Mouse (Mus musculus) testis, adult 2 months (tissue): ENCODE data around the gene Gm20388. TPM values are rescaled to one million over a fixed set of nuclear protein-coding genes. Genes with fewer than 3 reads are reported as not detected.

ENCODE experiments used
- H3K27ac ChIP-seq: fragments of 200-500 bp; 2 replicates; pipeline ENCODE4 v1.5.1; 2012; ENCODE audit warnings: low read depth, low read length; ENCODE audit not compliant: control insufficient read depth, insufficient read depth
- H3K27me3 ChIP-seq: fragments of 200-500 bp; 2 replicates; pipeline ENCODE4 v1.6.1; 2012; ENCODE audit warnings: mild to moderate bottlenecking, low read length, moderate library complexity; ENCODE audit not compliant: control insufficient read depth, insufficient read depth
- H3K36me3 ChIP-seq: fragments of 200-500 bp; 2 replicates; pipeline ENCODE4 v1.6.1; 2012; ENCODE audit warnings: mild to moderate bottlenecking, low read length; ENCODE audit not compliant: control insufficient read depth, insufficient read depth
- H3K4me1 ChIP-seq: fragments of 200-500 bp; 2 replicates; pipeline ENCODE4 v1.6.1; 2012; ENCODE audit warnings: low read length; ENCODE audit not compliant: control insufficient read depth, insufficient read depth
- H3K4me3 ChIP-seq: fragments of 200-500 bp; 2 replicates; pipeline ENCODE4 v1.5.1; 2012; ENCODE audit warnings: low read depth, mild to moderate bottlenecking, low read length, moderate library complexity, mixed read lengths; ENCODE audit not compliant: control insufficient read depth
- CTCF ChIP-seq: fragments of 200-500 bp; IDR thresholded peaks from 2 replicates; pipeline ENCODE4 v1.5.1; 2012; ENCODE audit warnings: low read depth, mild to moderate bottlenecking, inconsistent platforms, low read length, moderate library complexity; ENCODE audit not compliant: control insufficient read depth, insufficient read depth, insufficient replicate concordance
- POLR2A ChIP-seq: fragments of 200-500 bp; IDR thresholded peaks from 2 replicates; pipeline ENCODE4 v1.6.1; 2012; ENCODE audit warnings: low read depth, mild to moderate bottlenecking, inconsistent platforms, low read length, moderate library complexity; ENCODE audit not compliant: control insufficient read depth
- polyA plus RNA-seq: library from polyadenylated mRNA; depleted of rRNA; stranded (reverse); fragments of >200 nt; gene quantifications from 2 replicates; pipeline ENCODE4 v1.2.3, GENCODE M21; 2012

The Gm20388 gene
- polyA plus RNA-seq, 1 experiment: 5.6 TPM

- Histone ChIP-seq H3K4me1 (peaks cover 3% of the 10 kb centered on the region), H3K27me3 (no peaks in the 10 kb centered on the region), H3K4me3 (no peak overlapping the region), H3K27ac (no peak overlapping the region), H3K36me3 (no peaks in the 10 kb centered on the region)
- TF ChIP-seq CTCF (no peak), POLR2A (no peak)
Measured at GRCm38 (mm10) chr8:120018379-120018778, 107.7 kb downstream of the Gm20388 start.

- no peaks in the 10 kb centered on the region for H3K27me3 ChIP-seq
- TF ChIP-seq POLR2A (no peak), CTCF (no peak)
- no peaks in the 10 kb centered on the region for H3K4me1 ChIP-seq
- no peak overlapping the region for H3K4me3 ChIP-seq
- H3K36me3 ChIP-seq: no peaks in the 10 kb centered on the region
- no peak overlapping the region for H3K27ac ChIP-seq
Measured at GRCm38 (mm10) chr8:120019297-120019696, 108.7 kb downstream of the Gm20388 start.

GRCm38 (mm10) chr8:120020298-120020697, 109.7 kb downstream of the Gm20388 start:
- no peaks in the 10 kb centered on the region for H3K4me1 ChIP-seq
- H3K4me3 ChIP-seq: no peak overlapping the region
- no peaks in the 10 kb centered on the region for H3K27me3 ChIP-seq
- no peaks in the 10 kb centered on the region for H3K36me3 ChIP-seq
- H3K27ac ChIP-seq: no peak overlapping the region
- no peak for TF ChIP-seq POLR2A
- no peak for TF ChIP-seq CTCF

- Histone ChIP-seq H3K4me1 (peaks cover 2% of the 10 kb centered on the region), H3K27me3 (no peaks in the 10 kb centered on the region), H3K4me3 (no peak overlapping the region), H3K36me3 (no peaks in the 10 kb centered on the region), H3K27ac (no peak overlapping the region)
- no peak for TF ChIP-seq CTCF
- no peak for TF ChIP-seq POLR2A
Measured at GRCm38 (mm10) chr8:120026199-120026598, 115.6 kb downstream of the Gm20388 start.

- H3K4me1 ChIP-seq: peaks cover 2% of the 10 kb centered on the region
- no peaks in the 10 kb centered on the region for H3K36me3 ChIP-seq
- no peak overlapping the region for H3K27ac ChIP-seq
Measured at GRCm38 (mm10) chr8:120026991-120027390, 116.3 kb downstream of the Gm20388 start.

GRCm38 (mm10) chr8:120030447-120030846, 119.8 kb downstream of the Gm20388 start:
- H3K27me3 ChIP-seq: no peaks in the 10 kb centered on the region
- H3K36me3 ChIP-seq: no peaks in the 10 kb centered on the region
- no peak overlapping the region for H3K27ac ChIP-seq
- TF ChIP-seq CTCF: no peak
- TF ChIP-seq POLR2A: no peak
- H3K4me3 ChIP-seq: no peak overlapping the region
- H3K4me1 ChIP-seq: peaks cover 2% of the 10 kb centered on the region

More at GRCm38 (mm10) chr8:120026991-120027390, 116.3 kb downstream of the Gm20388 start:
- Histone ChIP-seq H3K27me3 (no peaks in the 10 kb centered on the region), H3K4me3 (no peak overlapping the region)
- TF ChIP-seq POLR2A (no peak), CTCF (no peak)

GRCm38 (mm10) chr8:120032549-120033208, 122.0 kb downstream of the Gm20388 start:
- Histone ChIP-seq H3K4me3 (no peak overlapping the region), H3K36me3 (no peaks in the 10 kb centered on the region), H3K4me1 (no peaks in the 10 kb centered on the region), H3K27ac (no peak overlapping the region), H3K27me3 (no peaks in the 10 kb centered on the region)
- TF ChIP-seq POLR2A: no peak
- TF ChIP-seq CTCF: no peak
